10 mouse cellular contexts compared by ENCODE assay signal in genomic region chr4:9010381-9011128, GRCm38 (mm10).
A peak's percentile ranks its signal among the peaks of the same experiment; 100 is the strongest.
DNase-seq lines count a peak whose midpoint lies in the region; ATAC-seq lines count a peak whose summit lies in the region.
"Had no signal": no experiment of that assay in that cellular context is flagged by ENCODE, and none has a peak within 500 bp of the region (broad histone marks: within the 10 kb centered on the region; RNA-seq: fewer than 3 reads in every experiment).

No protein-coding gene starts in this region.

- no peak overlapping the region for H3K4me3 ChIP-seq in hindbrain, embryonic 12.5 days
- no peak overlapping the region for H3K4me3 ChIP-seq in midbrain, embryonic 15.5 days
- H3K4me3 ChIP-seq: lung, embryonic 15.5 days had no signal

- peak; percentile 62 for ATAC-seq in hindbrain, embryonic 12.5 days (ENCODE audit: low FRiP score)
- ATAC-seq in midbrain, embryonic 15.5 days (replicated peaks): peak; percentile 41; the same call in 1 of the 2 replicates
- ATAC-seq in megakaryocyte-erythroid progenitor cell, adult 5-6 weeks (replicated peaks; ENCODE audit: low FRiP score, low TSS enrichment, poor library complexity, severe bottlenecking): no peak

- H3K9me3 ChIP-seq in hindbrain, embryonic 12.5 days (replicated peaks): no peaks in the 10 kb centered on the region
- H3K9me3 ChIP-seq in midbrain, embryonic 15.5 days: no peaks in the 10 kb centered on the region
- H3K9me3 ChIP-seq: lung, embryonic 15.5 days had no signal

- H3K36me3 ChIP-seq in hindbrain, embryonic 12.5 days: no peaks in the 10 kb centered on the region
- H3K36me3 ChIP-seq in midbrain, embryonic 15.5 days (replicated peaks): no peaks in the 10 kb centered on the region
- H3K36me3 ChIP-seq: lung, embryonic 15.5 days had no signal

- peak overlapping the region; percentile 52 for H3K27ac ChIP-seq in hindbrain, embryonic 12.5 days
- H3K27ac ChIP-seq in midbrain, embryonic 15.5 days: peak overlapping the region; percentile 55
- H3K27ac ChIP-seq: lung, embryonic 15.5 days had no signal

- H3K4me2 ChIP-seq in hindbrain, embryonic 12.5 days (replicated peaks): peak overlapping the region; percentile 13; the same call in 1 of the 2 replicates
- peak overlapping the region; percentile 2; the same call in 1 of the 2 replicates for H3K4me2 ChIP-seq in midbrain, embryonic 15.5 days
- H3K4me2 ChIP-seq: lung, embryonic 15.5 days had no signal

- DNase-seq in kidney, adult 9 months: peak; percentile 14
- DNase-seq in kidney, adult 11 months: no peak
- DNase-seq in cerebellum, adult 9-11 months: peak; percentile 67
- no peak for DNase-seq in testis, postnatal 10 days (ENCODE audit: low spot score)
- DNase-seq in gastrocnemius, postnatal 14 days: no peak
- DNase-seq: heart, adult 11 months had no signal

- intact Hi-C loops in gastrocnemius, postnatal 14 days (cut with DNase I; ENCODE audit: low total_unique reads): no loop called here

- H3K9ac ChIP-seq in hindbrain, embryonic 12.5 days: no peak overlapping the region
- no peak overlapping the region for H3K9ac ChIP-seq in midbrain, embryonic 15.5 days
- H3K9ac ChIP-seq: lung, embryonic 15.5 days had no signal

- no peaks in the 10 kb centered on the region for H3K27me3 ChIP-seq in hindbrain, embryonic 12.5 days
- H3K27me3 ChIP-seq in midbrain, embryonic 15.5 days (replicated peaks): no peaks in the 10 kb centered on the region
- H3K27me3 ChIP-seq: lung, embryonic 15.5 days had no signal

- H3K4me1 ChIP-seq in hindbrain, embryonic 12.5 days: peaks cover 29% of the 10 kb centered on the region
- peaks cover 34% of the 10 kb centered on the region for H3K4me1 ChIP-seq in midbrain, embryonic 15.5 days

- WGBS in hindbrain, embryonic 12.5 days: 40% methylated on average over 17 of the region's 17 CpGs
- 29% methylated on average over 17 of the region's 17 CpGs for WGBS in midbrain, embryonic 15.5 days

Comparison
In these comparisons a context has a peak if more than half of its experiments do, and no peak if none do; other contexts are left out.
1. DNase-seq: peak in kidney, adult 9 months (single experiment) and cerebellum, adult 9-11 months (single experiment); none in kidney, adult 11 months (single experiment), testis, postnatal 10 days (single experiment) and gastrocnemius, postnatal 14 days (single experiment).